Mouse (Mus musculus) adrenal gland, postnatal 10 days (tissue): ENCODE measurements at regions not wholly inside any gene's neighbourhood (a gene's known extent, or its start where the extent isn't known, plus 50 kb on each side); places are given as distances from the start of the nearest gene placed in this dataset.

Experiments
- DNase-seq: peaks from one replicate; pipeline ENCODE4 v3.0.0; 2021; ENCODE audit warnings: mixed read lengths

GRCm38 (mm10) chr1:137117866-137118265 lies 157.6 kb upstream of the Nr5a2 start:
- no peak for DNase-seq

GRCm38 (mm10) chr1:137106444-137106843 lies 146.2 kb upstream of the Nr5a2 start:
- no peak for DNase-seq

- no peak for DNase-seq
Observed at GRCm38 (mm10) chr1:137091762-137092161, 131.5 kb upstream of the Nr5a2 start.

GRCm38 (mm10) chr1:137088148-137088547 lies 127.9 kb upstream of the Nr5a2 start:
- DNase-seq = peak; percentile 28

- no peak for DNase-seq
Observed at GRCm38 (mm10) chr1:137086766-137087165, 126.5 kb upstream of the Nr5a2 start.

GRCm38 (mm10) chr1:137083500-137083899 lies 123.3 kb upstream of the Nr5a2 start:
- no peak for DNase-seq

GRCm38 (mm10) chr1:137079401-137080003 lies 119.3 kb upstream of the Nr5a2 start:
- DNase-seq = no peak

- DNase-seq = no peak
Observed at GRCm38 (mm10) chr1:137074787-137075186, 114.5 kb upstream of the Nr5a2 start.

GRCm38 (mm10) chr1:137073857-137074572 lies 113.8 kb upstream of the Nr5a2 start:
- DNase-seq = no peak

- no peak for DNase-seq
Observed at GRCm38 (mm10) chr1:137060914-137061313, 100.7 kb upstream of the Nr5a2 start.

GRCm38 (mm10) chr1:137053134-137053533 lies 92.9 kb upstream of the Nr5a2 start:
- no peak for DNase-seq

GRCm38 (mm10) chr1:137051515-137051914 lies 91.3 kb upstream of the Nr5a2 start:
- DNase-seq = no peak

- DNase-seq = no peak
Observed at GRCm38 (mm10) chr1:137044076-137044475, 83.8 kb upstream of the Nr5a2 start.

GRCm38 (mm10) chr1:137042414-137043010 lies 82.3 kb upstream of the Nr5a2 start:
- no peak for DNase-seq

GRCm38 (mm10) chr1:137040898-137041297 lies 80.7 kb upstream of the Nr5a2 start:
- no peak for DNase-seq

GRCm38 (mm10) chr1:137034586-137034985 lies 74.3 kb upstream of the Nr5a2 start:
- peak; percentile 71 for DNase-seq

- DNase-seq = no peak
Observed at GRCm38 (mm10) chr1:137033679-137034078, 73.4 kb upstream of the Nr5a2 start.

GRCm38 (mm10) chr1:137023706-137024105 lies 63.5 kb upstream of the Nr5a2 start:
- DNase-seq = no peak

GRCm38 (mm10) chr1:137020528-137020927 lies 60.3 kb upstream of the Nr5a2 start:
- DNase-seq = peak; percentile 16

- DNase-seq = no peak
Observed at GRCm38 (mm10) chr1:137017642-137018041, 57.4 kb upstream of the Nr5a2 start.

- no peak for DNase-seq
Observed at GRCm38 (mm10) chr1:137010240-137010926, 50.1 kb upstream of the Nr5a2 start.
